Mouse (Mus musculus): ENCODE measurements around the gene Zfhx3.

The Zfhx3 gene

GRCm38 (mm10) chr8:108592028-108592724 lies 649.7 kb downstream of the Zfhx3 start:
- no peak for DNase-seq (ENCODE audit: low spot score in 2 of 2)

GRCm38 (mm10) chr8:108592990-108593589 lies 650.6 kb downstream of the Zfhx3 start:
- DNase-seq (ENCODE audit: low spot score in 2 of 2) = no peak

GRCm38 (mm10) chr8:108593891-108594290 lies 651.4 kb downstream of the Zfhx3 start:
- DNase-seq (ENCODE audit: low spot score in 2 of 2) = no peak

DNA sequence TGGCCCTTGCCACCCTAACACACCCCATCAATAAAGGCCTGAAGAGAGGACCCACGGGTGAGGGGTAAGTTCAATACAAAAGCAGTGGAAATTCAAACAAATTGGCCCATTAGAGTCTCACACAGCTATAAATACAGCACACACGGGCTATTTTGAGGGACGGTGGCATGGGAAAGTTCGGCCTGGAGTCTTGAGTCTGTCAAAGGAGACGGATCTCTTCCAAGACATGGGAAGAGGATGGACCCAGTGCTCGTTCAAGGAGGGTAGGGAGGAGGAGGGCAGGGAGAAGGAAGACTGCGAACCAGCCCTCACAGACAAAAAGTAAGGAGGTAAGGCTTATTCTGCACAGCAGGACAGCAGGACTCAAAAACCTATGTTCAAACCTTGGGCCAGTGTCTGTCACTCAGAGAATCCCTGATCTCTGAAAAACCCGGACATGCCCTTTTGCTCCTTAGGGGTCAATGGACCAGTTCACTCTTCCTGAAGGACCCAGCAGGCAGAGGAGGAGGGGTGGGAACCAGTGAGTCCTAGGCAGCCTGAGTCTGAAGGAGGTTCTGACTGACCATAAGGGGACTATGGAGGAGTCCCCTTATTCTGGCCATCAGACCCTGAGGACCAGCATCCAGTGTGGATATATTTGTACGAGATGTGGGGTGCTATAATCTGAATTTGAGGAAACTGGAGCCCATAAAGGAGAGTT lies 652.1 kb downstream of the Zfhx3 start:
- no peak for DNase-seq (ENCODE audit: low spot score in 2 of 2)

DNA sequence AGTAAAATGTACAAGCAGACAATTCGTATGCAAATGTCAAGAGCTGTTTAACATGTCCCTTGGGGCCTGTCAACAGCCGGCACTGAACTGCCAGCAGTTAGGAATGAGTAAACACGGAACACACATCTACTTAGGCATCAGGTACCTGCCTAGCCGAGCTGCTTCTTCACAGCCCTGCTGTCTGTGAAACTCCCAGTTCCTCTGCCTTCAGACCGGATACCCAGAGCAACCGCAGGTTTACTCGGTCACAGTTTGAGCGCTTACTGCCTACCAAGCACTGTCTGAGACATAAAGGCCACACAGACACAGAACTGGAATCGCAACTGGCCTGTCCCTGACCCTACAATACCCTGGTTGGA lies 652.6 kb downstream of the Zfhx3 start:
- DNase-seq (ENCODE audit: low spot score in 2 of 2) = peak in 1 of 2 experiments; percentile 5

DNA sequence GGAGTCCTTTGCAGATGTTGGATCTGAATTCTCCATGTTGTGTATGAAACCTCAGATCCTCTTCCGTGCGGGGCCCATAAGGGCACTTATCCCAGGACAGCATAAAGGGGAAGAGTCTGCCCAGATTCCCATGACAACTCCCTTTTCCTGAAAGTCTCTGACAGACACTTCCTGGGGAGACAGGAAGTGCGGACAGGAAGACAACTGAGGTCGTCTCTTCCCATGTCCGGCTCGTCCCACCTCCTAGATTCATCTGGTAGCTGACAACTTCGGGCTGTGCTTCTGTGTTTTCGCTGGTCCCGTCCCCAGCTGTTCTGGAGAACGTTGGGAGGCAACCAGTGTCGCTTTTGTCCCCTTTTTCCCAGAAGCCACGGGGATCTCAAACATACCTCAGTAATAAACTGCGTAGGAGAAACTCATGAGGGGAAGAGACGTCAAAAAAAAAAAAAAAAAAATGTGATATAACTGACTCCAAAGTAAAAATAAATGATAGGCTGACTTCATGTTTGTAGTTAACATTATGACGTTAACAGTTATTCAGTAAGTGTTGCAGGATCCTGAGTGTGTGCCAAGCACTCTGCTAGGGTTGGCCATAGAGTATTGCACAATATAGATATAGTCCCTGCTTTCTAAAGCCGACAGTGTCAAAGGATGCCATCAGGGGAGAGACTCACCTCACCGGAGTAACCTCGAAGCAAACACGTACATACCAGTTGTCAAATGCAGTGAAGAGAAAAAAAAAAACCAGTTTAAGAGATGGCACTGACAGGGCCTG lies 653.5 kb downstream of the Zfhx3 start:
- no peak for DNase-seq (ENCODE audit: low spot score in 2 of 2)

DNA sequence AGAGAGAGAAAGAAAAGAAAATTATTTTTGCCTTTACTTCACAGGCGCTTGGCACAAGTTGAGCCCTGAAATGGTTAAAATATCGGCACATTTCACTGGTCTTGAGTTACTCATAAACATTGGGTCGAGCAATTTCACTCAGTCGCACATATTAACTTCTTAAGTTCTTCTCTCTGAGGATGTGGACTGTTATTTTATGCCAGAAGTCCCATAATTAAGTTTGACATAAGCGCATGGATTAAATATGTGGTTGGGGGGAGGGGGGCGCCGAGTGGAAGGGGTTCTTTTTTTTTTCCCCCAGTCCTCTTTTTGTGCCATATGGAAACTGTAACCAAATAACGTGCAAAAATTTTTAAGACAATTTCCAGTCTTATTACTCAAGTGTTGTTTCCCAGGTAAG lies 656.6 kb downstream of the Zfhx3 start:
- DNase-seq (ENCODE audit: low spot score in 2 of 2) = no peak

DNA sequence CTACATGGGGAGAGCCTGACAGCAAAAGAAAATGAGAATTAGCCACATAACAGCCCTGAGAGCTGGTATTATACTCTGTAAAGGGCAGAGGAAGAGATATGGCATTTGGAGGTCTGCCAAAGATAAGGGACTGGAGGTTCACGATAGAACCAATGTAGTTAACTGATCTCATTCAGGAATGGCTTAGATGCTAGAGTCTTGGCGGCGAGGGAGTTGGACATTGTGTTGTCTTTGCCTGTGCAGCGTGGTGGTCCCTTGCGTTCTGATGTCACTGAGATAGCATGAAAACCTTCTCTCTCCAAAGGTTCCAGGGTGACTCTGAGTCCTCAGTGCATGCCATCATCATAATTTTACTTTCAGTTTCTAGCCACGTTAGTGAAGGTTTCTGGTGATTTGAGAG lies 657.1 kb downstream of the Zfhx3 start:
- no peak for DNase-seq (ENCODE audit: low spot score in 2 of 2)

DNA sequence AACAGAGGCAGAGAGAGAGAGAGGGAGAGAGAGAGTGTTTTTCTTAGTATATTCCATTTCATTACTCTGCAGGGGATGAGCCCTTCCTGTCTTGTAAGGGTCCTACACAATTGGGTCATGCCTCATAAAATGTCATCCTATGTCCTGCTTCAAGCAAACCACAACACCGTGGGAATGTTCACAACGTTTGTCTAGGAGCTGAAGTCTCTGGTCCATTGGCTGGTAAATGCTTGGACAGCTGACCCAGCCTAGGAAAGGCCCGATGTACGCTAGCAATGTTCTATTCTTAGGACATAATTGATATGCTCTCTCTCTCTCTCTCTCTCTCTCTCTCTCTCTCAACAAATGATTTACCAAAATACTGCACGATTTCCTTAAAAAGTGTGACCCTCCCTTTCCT lies 666.2 kb downstream of the Zfhx3 start:
- DNase-seq (ENCODE audit: low spot score in 2 of 2) = no peak

DNA sequence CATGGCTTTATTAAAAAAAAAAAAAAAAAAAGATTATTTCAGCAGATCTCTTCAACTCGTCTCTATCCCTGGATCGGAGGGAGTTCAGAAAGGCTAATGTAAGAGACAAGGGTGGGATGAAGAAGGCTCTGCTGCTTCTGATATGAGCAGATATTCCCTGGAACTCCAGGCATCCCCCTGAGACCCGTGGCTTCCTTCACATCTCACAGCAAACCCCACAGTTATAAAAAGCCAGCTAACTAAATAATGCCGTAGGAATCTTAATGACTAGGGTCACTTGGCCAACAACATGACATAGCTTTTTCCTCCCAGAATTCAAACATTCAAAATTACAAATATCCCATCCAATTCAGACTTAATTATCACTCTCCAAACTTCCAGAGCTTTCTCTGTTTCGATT lies 666.7 kb downstream of the Zfhx3 start:
- no peak for DNase-seq (ENCODE audit: low spot score in 2 of 2)

GRCm38 (mm10) chr8:108611141-108611674 lies 668.8 kb downstream of the Zfhx3 start:
- no peak for DNase-seq (ENCODE audit: low spot score in 2 of 2)

GRCm38 (mm10) chr8:108611792-108612413 lies 669.5 kb downstream of the Zfhx3 start:
- peak; percentile 16 to 32 for DNase-seq (ENCODE audit: low spot score in 2 of 2)

GRCm38 (mm10) chr8:108612815-108613214 lies 670.4 kb downstream of the Zfhx3 start:
- no peak for DNase-seq (ENCODE audit: low spot score in 2 of 2)

- DNase-seq (ENCODE audit: low spot score in 2 of 2) = no peak
Measured at GRCm38 (mm10) chr8:108613280-108613679, 670.8 kb downstream of the Zfhx3 start.

GRCm38 (mm10) chr8:108621296-108621695 lies 678.9 kb downstream of the Zfhx3 start:
- DNase-seq (ENCODE audit: low spot score in 2 of 2) = no peak

DNA sequence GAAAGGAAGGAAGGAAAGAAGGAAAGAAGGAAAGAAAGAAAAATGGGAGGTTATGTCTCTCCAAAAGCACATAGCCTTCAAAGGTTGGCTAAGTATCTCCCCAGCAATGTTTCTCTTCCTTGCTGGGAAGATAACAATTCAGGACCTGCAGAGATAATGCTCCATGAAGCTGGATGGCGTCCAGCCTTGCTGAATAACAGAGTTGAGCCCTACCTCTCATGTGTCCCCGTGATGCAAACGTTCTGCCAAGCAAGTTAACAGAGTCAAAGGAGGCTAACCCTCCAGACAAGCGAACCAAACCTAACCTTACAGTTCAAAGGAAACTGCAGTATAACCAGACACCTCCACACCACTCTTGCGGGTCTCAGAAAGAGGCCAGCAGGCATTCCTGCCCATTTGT lies 681.2 kb downstream of the Zfhx3 start:
- no peak for DNase-seq (ENCODE audit: low spot score in 2 of 2)

DNA sequence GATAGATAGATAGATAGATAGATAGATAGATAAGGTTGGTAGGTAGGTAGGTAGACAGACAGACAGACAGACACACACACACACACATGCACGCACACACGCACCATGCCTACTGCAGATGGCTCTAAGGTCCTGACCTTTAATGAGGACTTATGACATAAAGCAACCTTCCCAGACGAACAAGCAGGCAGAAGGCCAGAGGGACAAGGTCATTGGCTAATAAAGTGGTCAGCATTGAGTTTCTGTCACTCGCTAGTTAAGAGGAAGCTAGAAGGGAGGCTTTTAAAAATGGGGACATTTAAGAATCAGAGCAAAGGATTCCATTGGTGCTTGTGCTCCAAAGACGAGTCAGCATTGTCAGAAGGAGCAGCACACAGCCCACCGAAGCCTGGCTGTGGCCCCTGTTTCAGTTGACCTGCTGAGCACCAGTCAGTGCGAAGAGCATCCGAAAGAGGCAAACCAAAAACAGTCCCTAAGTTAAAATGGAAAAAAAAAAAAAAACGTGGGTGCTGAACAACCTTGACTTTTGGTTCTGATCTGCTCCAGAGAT lies 683.2 kb downstream of the Zfhx3 start:
- no peak for DNase-seq (ENCODE audit: low spot score in 2 of 2)

- DNase-seq (ENCODE audit: low spot score in 2 of 2) = peak; percentile 41 to 47
Measured at GRCm38 (mm10) chr8:108631069-108631468, 688.6 kb downstream of the Zfhx3 start.

GRCm38 (mm10) chr8:108634282-108634681 lies 691.8 kb downstream of the Zfhx3 start:
- DNase-seq (ENCODE audit: low spot score in 2 of 2) = no peak

GRCm38 (mm10) chr8:108637887-108638286 lies 695.4 kb downstream of the Zfhx3 start:
- DNase-seq (ENCODE audit: low spot score in 2 of 2) = no peak

DNA sequence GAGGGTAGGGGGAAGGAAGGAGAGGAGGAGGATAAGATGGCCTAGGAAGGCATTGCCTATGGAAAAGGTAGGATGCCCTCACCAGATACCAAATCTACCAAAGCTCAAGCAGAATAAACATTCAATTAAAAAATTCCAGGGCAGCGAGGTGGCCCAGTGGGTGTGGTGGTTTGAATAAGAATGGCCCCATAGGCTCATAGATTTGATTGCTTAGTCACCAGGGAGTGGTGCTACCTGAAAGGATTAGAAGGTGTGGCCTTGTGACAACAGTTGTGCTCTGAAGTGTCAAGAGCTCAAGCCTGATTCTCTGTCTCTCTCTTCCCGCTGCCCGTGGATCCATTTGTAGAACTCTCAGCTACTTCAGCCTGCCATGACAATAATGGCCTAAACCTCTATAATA lies 703.2 kb downstream of the Zfhx3 start:
- no peak for DNase-seq (ENCODE audit: low spot score in 2 of 2)
